Mouse (Mus musculus) ovary, postnatal 10 days (tissue): ENCODE results near the gene Atg4a-ps.

Experiments used
- DNase-seq: peaks from one replicate; pipeline ENCODE4 v3.0.0; 2022; ENCODE audit warnings: low spot score

Gene Atg4a-ps

GRCm38 (mm10) chr3:103626481-103626880 lies 19.4 kb downstream of the Atg4a-ps start:
- no peak for DNase-seq

- no peak for DNase-seq
Measured at GRCm38 (mm10) chr3:103625169-103625568, 20.7 kb downstream of the Atg4a-ps start.

GRCm38 (mm10) chr3:103624591-103625051 lies 21.2 kb downstream of the Atg4a-ps start:
- DNase-seq, result no peak

GRCm38 (mm10) chr3:103623893-103624470 lies 21.9 kb downstream of the Atg4a-ps start:
- DNase-seq, result no peak

GRCm38 (mm10) chr3:103620101-103620500 lies 25.8 kb downstream of the Atg4a-ps start:
- no peak for DNase-seq

- no peak for DNase-seq
Measured at GRCm38 (mm10) chr3:103616981-103617380, 28.9 kb downstream of the Atg4a-ps start.

- no peak for DNase-seq
Measured at GRCm38 (mm10) chr3:103615621-103616020, 30.2 kb downstream of the Atg4a-ps start.

- no peak for DNase-seq
Measured at GRCm38 (mm10) chr3:103612636-103613355, 33.1 kb downstream of the Atg4a-ps start.

GRCm38 (mm10) chr3:103610231-103610630 lies 35.6 kb downstream of the Atg4a-ps start:
- no peak for DNase-seq

GRCm38 (mm10) chr3:103606660-103607595 lies 38.9 kb downstream of the Atg4a-ps start:
- DNase-seq, result no peak

GRCm38 (mm10) chr3:103606045-103606597 lies 39.7 kb downstream of the Atg4a-ps start:
- no peak for DNase-seq

GRCm38 (mm10) chr3:103601561-103601960 lies 44.3 kb downstream of the Atg4a-ps start:
- DNase-seq, result no peak

GRCm38 (mm10) chr3:103601011-103601410 lies 44.9 kb downstream of the Atg4a-ps start:
- no peak for DNase-seq

GRCm38 (mm10) chr3:103597586-103597985 lies 48.3 kb downstream of the Atg4a-ps start:
- no peak for DNase-seq

GRCm38 (mm10) chr3:103595271-103595810 lies 50.5 kb downstream of the Atg4a-ps start:
- DNase-seq, result no peak
